Mouse (Mus musculus) hindbrain, embryonic 14.5 days (tissue): ENCODE measurements around the gene 5330417H12Rik. TPM values are rescaled to one million over a fixed set of nuclear protein-coding genes. Genes with fewer than 3 reads are reported as not detected.

Experiments used
- ATAC-seq: fragments of 200-750 bp; cut with Nextera tagmentation; 2 replicates; pipeline ENCODE4 v1.8.0; 2017; ENCODE audit warnings: moderate number of reproducible peaks, mild to moderate bottlenecking, moderate TSS enrichment, moderate library complexity; ENCODE audit not compliant: low FRiP score
- DNase-seq: peaks from one replicate; pipeline ENCODE4 v3.0.0-alpha.2; 2015; ENCODE audit warnings: low spot score
- H3K27ac ChIP-seq: fragments of 300-500 bp; sonication (generic); 2 replicates; pipeline ENCODE4 v1.5.1; 2014; ENCODE audit warnings: mild to moderate bottlenecking, moderate library complexity
- H3K27me3 ChIP-seq: fragments of 300-500 bp; sonication (generic); 2 replicates; pipeline ENCODE4 v1.6.1; 2014; ENCODE audit warnings: mild to moderate bottlenecking, low read length, mixed read lengths; ENCODE audit not compliant: control insufficient read depth, insufficient read depth
- H3K36me3 ChIP-seq: fragments of 300-500 bp; sonication (generic); replicated peaks from 2 replicates; pipeline ENCODE4 v1.6.1; 2014; ENCODE audit not compliant: control insufficient read depth, insufficient read depth
- H3K4me1 ChIP-seq: fragments of 300-500 bp; sonication (generic); replicated peaks from 2 replicates; pipeline ENCODE4 v1.6.1; 2014; ENCODE audit warnings: antibody characterized with exemption, low read length, mixed read lengths; ENCODE audit not compliant: control insufficient read depth, insufficient read depth
- H3K4me2 ChIP-seq: fragments of 300-500 bp; sonication (generic); replicated peaks from 2 replicates; pipeline ENCODE4 v1.6.1; 2014; ENCODE audit warnings: mild to moderate bottlenecking, moderate library complexity
- H3K4me3 ChIP-seq: fragments of 300-500 bp; sonication (generic); replicated peaks from 2 replicates; pipeline ENCODE4 v1.5.1; 2014; ENCODE audit warnings: mild to moderate bottlenecking, low read length
- H3K9ac ChIP-seq: fragments of 300-500 bp; sonication (generic); 2 replicates; pipeline ENCODE4 v1.6.1; 2014
- H3K9me3 ChIP-seq: fragments of 300-500 bp; sonication (generic); 2 replicates; pipeline ENCODE4 v1.6.1; 2016; ENCODE audit warnings: low read length; ENCODE audit not compliant: control insufficient read depth
- WGBS: fragments of 180-500 bp; shearing (Covaris S2); extraction: QIAGEN DNeasy Blood & Tissue Kit; methylation state at CpG from one replicate; pipeline ENCODE4 v1.1.7; 2014; 5-methylcytosine and 5-hydroxymethylcytosine counted together
- polyA plus RNA-seq: library from polyadenylated mRNA; unstranded; fragments of >200 nt; fragmentation: Nextera tagmentation; extraction: Ambion mirVana; gene quantifications from 2 replicates; pipeline ENCODE4 v1.2.1, GENCODE M21; 2014

The 5330417H12Rik gene
- polyA plus RNA-seq, 1 experiment from 2014 or later, result not detected

- peak; percentile 63 for DNase-seq
- ATAC-seq, result peak; percentile 69; the same call in 1 of the 2 replicates
- H3K9ac ChIP-seq, result peak overlapping the region; percentile 63
- peaks cover 9% of the 10 kb centered on the region; the same call in 1 of the 2 replicates for H3K4me1 ChIP-seq
- H3K27ac ChIP-seq, result no peak overlapping the region
- peak overlapping the region; percentile 88 for H3K4me2 ChIP-seq
- WGBS, result 1% methylated on average over 16 of the region's 16 CpGs
- no peaks in the 10 kb centered on the region for H3K9me3 ChIP-seq
- 0 out of 2 replicates have a peak, but pooled peaks cover 6% of the 10 kb centered on the region for H3K27me3 ChIP-seq
- H3K36me3 ChIP-seq, result no peaks in the 10 kb centered on the region
- peak overlapping the region; percentile 40 for H3K4me3 ChIP-seq
Measured at GRCm38 (mm10) chr7:107594325-107594856, 30.6 kb downstream of the 5330417H12Rik start.

- no peak overlapping the region for H3K27ac ChIP-seq
- H3K27me3 ChIP-seq, result 0 out of 2 replicates have a peak, but pooled peaks cover 6% of the 10 kb centered on the region
- H3K9me3 ChIP-seq, result no peaks in the 10 kb centered on the region
- peak overlapping the region; percentile 40; the same call in 1 of the 2 replicates for H3K4me3 ChIP-seq
- H3K4me1 ChIP-seq, result peaks cover 9% of the 10 kb centered on the region; the same call in 1 of the 2 replicates
- H3K9ac ChIP-seq, result no peak overlapping the region
- ATAC-seq, result no peak
- no peaks in the 10 kb centered on the region for H3K36me3 ChIP-seq
- peak overlapping the region; percentile 88 for H3K4me2 ChIP-seq
- 36% methylated on average over 7 of the region's 7 CpGs for WGBS
- no peak for DNase-seq
Measured at GRCm38 (mm10) chr7:107593904-107594303, 31.1 kb downstream of the 5330417H12Rik start.

DNA sequence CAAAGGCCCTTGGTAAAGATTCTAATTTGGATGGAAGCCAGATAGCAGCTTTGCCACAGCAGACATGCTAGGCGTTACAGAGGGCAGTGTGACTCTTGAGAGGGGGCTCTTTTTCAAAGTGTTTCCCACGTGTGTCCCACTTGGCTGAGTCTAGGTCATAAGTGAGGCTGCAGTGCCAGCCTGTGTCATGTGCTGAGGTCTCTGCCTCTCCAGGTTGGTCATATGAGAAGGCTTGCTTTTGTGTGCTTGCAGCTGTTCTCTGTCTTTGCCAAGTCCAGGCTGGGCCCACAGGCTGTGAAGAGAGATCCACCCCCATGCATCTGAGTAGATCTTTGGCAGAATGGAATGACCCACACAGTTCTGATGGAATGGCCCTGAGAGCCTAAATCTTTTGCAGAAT lies 32.3 kb downstream of the 5330417H12Rik start:
- Histone ChIP-seq H3K9ac (no peak overlapping the region), H3K27ac (no peak overlapping the region), H3K36me3 (no peaks in the 10 kb centered on the region), H3K4me3 (no peak overlapping the region), H3K9me3 (no peaks in the 10 kb centered on the region), H3K27me3 (0 out of 2 replicates have a peak, but pooled peaks cover 6% of the 10 kb centered on the region), H3K4me2 (no peak overlapping the region), H3K4me1 (peaks cover 9% of the 10 kb centered on the region; the same call in 1 of the 2 replicates)
- 27% methylated on average over 2 of the region's 2 CpGs for WGBS
- DNase-seq, result peak; percentile 39
- ATAC-seq, result peak; percentile 38

DNA sequence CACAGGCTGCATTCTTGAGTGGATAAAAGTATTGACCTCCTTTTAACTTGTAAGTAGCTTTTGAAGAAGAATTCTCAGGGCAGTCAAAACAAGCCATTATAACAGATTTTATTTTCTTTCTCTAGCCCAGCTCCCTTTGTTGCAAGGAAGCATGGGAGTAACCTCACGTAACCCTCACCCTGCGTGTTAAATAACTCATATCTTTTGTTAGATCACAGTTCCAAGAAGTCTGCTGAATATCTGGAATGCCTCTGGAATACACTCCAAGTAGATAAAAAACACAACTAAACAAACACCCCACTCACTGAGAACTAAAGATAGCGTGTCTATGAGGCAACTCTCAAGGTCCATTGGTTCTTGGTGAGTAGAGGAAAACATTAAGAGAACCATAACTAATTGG lies 50.7 kb downstream of the 5330417H12Rik start:
- H3K36me3 ChIP-seq, result no peaks in the 10 kb centered on the region
- no peak overlapping the region for H3K27ac ChIP-seq
- H3K9me3 ChIP-seq, result no peaks in the 10 kb centered on the region
- WGBS, result 78% methylated on average over 3 of the region's 3 CpGs
- no peaks in the 10 kb centered on the region for H3K4me1 ChIP-seq
- H3K27me3 ChIP-seq, result no peaks in the 10 kb centered on the region
- no peak overlapping the region for H3K4me2 ChIP-seq
- H3K9ac ChIP-seq, result no peak overlapping the region
- ATAC-seq (no peak), DNase-seq (no peak)
- no peak overlapping the region for H3K4me3 ChIP-seq

Other genes starting within 250 kb of the 5330417H12Rik start
- gene Olfml1, start 57.7 kb downstream of the 5330417H12Rik start, polyA plus RNA-seq, result 5.0 and 5.2 TPM in 2 replicates
- gene Ppfibp2, start 30.0 kb downstream of the 5330417H12Rik start, polyA plus RNA-seq, result 3.1 and 3.9 TPM in 2 replicates
- 0.11 and 0.12 TPM in 2 replicates for gene Cyb5r2, start 132.9 kb upstream of the 5330417H12Rik start, polyA plus RNA-seq
- gene Ovch2, start 176.0 kb upstream of the 5330417H12Rik start, polyA plus RNA-seq, result not detected in 2 replicates
- not detected in 2 replicates for gene Olfr467, start 187.1 kb upstream of the 5330417H12Rik start, polyA plus RNA-seq
- gene Olfr469, start 200.4 kb upstream of the 5330417H12Rik start, polyA plus RNA-seq, result not detected in 2 replicates
- not detected in 2 replicates for gene Olfr470, start 222.3 kb upstream of the 5330417H12Rik start, polyA plus RNA-seq